Mouse (Mus musculus) kidney, adult 2 months (tissue): ENCODE data around the gene H2afy.

ENCODE experiments used
- CTCF ChIP-seq: fragments of 200-500 bp; conservative IDR thresholded peaks from 2 replicates; pipeline ENCODE4 v1.5.1; 2011; ENCODE audit warnings: low read depth, mild to moderate bottlenecking, control low read depth, low read length, moderate library complexity, mixed read lengths; ENCODE audit not compliant: insufficient read depth, insufficient read length
- POLR2A ChIP-seq: fragments of 200-500 bp; IDR thresholded peaks from one replicate; pipeline ENCODE4 v1.6.1; 2011; ENCODE audit warnings: low read depth, low read length, control low read depth

DNA sequence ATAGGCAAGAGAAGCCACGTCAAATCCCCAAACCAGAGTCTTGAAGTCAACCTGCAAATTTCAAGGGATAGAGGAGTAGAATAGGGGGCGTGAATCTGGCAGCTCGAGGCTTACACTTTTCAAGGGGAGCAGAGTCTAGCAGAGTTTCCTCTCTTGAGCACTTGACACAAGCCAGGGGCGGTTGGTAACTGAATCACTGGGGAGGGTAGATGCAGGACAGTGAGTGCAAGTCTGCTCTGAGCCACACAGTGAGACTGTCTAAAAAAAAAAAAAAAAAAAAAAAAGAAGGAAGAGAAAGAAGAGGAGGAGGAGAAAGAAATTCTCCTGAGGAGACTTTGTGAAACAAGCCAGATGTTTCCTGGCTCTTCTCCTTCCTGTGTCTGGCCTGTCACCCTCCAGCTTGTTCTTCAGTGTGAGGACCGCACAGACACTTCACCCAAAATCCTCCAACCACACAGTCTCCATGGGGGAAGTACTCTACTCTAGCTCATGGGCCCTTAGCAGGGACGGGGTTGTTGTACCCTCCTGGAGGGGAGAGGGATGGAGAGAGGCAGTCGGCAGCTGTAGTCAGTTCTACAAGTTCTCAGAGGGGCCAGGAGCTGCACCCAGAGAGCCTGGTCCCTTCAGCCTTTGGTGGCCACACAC is 36.9 kb upstream of the H2afy start:
- TF ChIP-seq CTCF (no peak), POLR2A (no peak)
